Mouse (Mus musculus): Measurements from ENCODE around the gene Lrrc36.
A peak's percentile ranks its signal among the peaks of the same experiment; 100 is the strongest.

Lrrc36 gene

GRCm38 (mm10) chr8:105431743-105432515, 18.6 kb downstream of the Lrrc36 start:
- no peak for DNase-seq (ENCODE audit: low spot score in 2 of 2)

GRCm38 (mm10) chr8:105433021-105433420, 19.6 kb downstream of the Lrrc36 start:
- DNase-seq (ENCODE audit: low spot score in 2 of 2): no peak

GRCm38 (mm10) chr8:105433511-105433910, 20.1 kb downstream of the Lrrc36 start:
- DNase-seq (ENCODE audit: low spot score in 2 of 2): no peak

GRCm38 (mm10) chr8:105434136-105434535, 20.8 kb downstream of the Lrrc36 start:
- no peak for DNase-seq (ENCODE audit: low spot score in 2 of 2)

GRCm38 (mm10) chr8:105436218-105436617, 22.8 kb downstream of the Lrrc36 start:
- no peak for DNase-seq (ENCODE audit: low spot score in 2 of 2)

GRCm38 (mm10) chr8:105437078-105437748, 23.8 kb downstream of the Lrrc36 start:
- DNase-seq (ENCODE audit: low spot score in 2 of 2): no peak

- DNase-seq (ENCODE audit: low spot score in 2 of 2): peak; percentile 33 to 52
These were observed 25.5 kb downstream of the Lrrc36 start for GRCm38 (mm10) chr8:105438865-105439264.

GRCm38 (mm10) chr8:105441433-105441832, 28.1 kb downstream of the Lrrc36 start:
- DNase-seq (ENCODE audit: low spot score in 2 of 2): peak in 1 of 2 experiments; percentile 63

- DNase-seq (ENCODE audit: low spot score in 2 of 2): no peak
These were observed 29.3 kb downstream of the Lrrc36 start for GRCm38 (mm10) chr8:105442661-105443060.

- DNase-seq (ENCODE audit: low spot score in 2 of 2): no peak
These were observed 32.1 kb downstream of the Lrrc36 start for GRCm38 (mm10) chr8:105445296-105446126.

GRCm38 (mm10) chr8:105446127-105446552, 32.8 kb downstream of the Lrrc36 start:
- peak in 1 of 2 experiments; percentile 51 for DNase-seq (ENCODE audit: low spot score in 2 of 2)

GRCm38 (mm10) chr8:105448188-105448587, 34.8 kb downstream of the Lrrc36 start:
- no peak for DNase-seq (ENCODE audit: low spot score in 2 of 2)

GRCm38 (mm10) chr8:105448596-105448995, 35.2 kb downstream of the Lrrc36 start:
- DNase-seq (ENCODE audit: low spot score in 2 of 2): no peak

- no peak for DNase-seq (ENCODE audit: low spot score in 2 of 2)
These were observed 37.6 kb downstream of the Lrrc36 start for GRCm38 (mm10) chr8:105450977-105451376.

GRCm38 (mm10) chr8:105451903-105452603, 38.7 kb downstream of the Lrrc36 start:
- no peak for DNase-seq (ENCODE audit: low spot score in 2 of 2)

- DNase-seq (ENCODE audit: low spot score in 2 of 2): no peak
These were observed 39.9 kb downstream of the Lrrc36 start for GRCm38 (mm10) chr8:105453296-105453695.

GRCm38 (mm10) chr8:105454088-105454487, 40.7 kb downstream of the Lrrc36 start:
- no peak for DNase-seq (ENCODE audit: low spot score in 2 of 2)

- no peak for DNase-seq (ENCODE audit: low spot score in 2 of 2)
These were observed 41.8 kb downstream of the Lrrc36 start for GRCm38 (mm10) chr8:105455218-105455617.

- DNase-seq (ENCODE audit: low spot score in 2 of 2): no peak
These were observed 47.9 kb downstream of the Lrrc36 start for GRCm38 (mm10) chr8:105461085-105461803.

GRCm38 (mm10) chr8:105464595-105464994, 51.2 kb downstream of the Lrrc36 start:
- no peak for DNase-seq (ENCODE audit: low spot score in 2 of 2)

GRCm38 (mm10) chr8:105466246-105466645, 52.9 kb downstream of the Lrrc36 start:
- no peak for DNase-seq (ENCODE audit: low spot score in 2 of 2)
